Mouse (Mus musculus): Measurements from ENCODE around the gene Sirt4. TPM values are rescaled to one million over a fixed set of nuclear protein-coding genes. Genes with fewer than 3 reads are reported as not detected.
"Not testable (repeated sequence)": the region's sequence is repeated elsewhere in the genome, so short reads cannot be mapped to it uniquely, and the experiment has no call there.

Gene Sirt4
- total RNA-seq, 1 experiment from 2014 or later, result 18.1 TPM

DNA sequence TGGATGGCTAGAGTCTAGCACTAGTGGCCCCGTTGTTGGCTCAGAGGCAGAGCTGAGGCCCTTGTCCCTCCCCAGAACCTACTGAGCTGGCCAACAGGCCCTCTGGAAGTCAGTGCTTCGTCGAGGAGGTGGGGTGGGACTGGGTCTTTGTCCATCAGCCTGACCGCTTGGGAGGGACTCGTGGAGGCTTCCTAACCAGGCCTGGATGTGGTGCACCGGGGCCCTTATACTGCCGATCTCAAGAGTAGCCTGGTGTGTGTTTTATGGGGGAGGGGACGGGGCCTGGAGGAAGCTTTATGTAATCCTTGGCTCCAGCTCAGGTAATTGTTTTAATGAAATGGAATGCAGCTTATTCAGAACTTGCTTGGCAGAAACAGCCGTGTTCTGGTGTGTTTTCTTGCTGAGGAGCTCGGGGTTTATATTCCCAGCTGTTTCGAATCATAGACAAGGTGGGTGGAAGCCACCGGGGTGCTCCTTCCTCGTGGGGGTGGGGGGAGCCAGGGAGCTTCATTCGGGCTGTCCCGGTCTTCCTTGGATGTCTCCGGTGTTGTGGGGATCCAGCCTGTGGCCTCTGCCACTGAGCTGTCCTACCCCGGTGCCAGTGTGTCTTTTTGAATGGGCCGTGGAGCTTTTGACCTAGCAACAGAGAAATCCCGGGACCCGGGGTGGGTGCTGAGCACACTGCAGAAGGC is 30.5 kb upstream of the Sirt4 start:
- peak; percentile 49 for DNase-seq

DNA sequence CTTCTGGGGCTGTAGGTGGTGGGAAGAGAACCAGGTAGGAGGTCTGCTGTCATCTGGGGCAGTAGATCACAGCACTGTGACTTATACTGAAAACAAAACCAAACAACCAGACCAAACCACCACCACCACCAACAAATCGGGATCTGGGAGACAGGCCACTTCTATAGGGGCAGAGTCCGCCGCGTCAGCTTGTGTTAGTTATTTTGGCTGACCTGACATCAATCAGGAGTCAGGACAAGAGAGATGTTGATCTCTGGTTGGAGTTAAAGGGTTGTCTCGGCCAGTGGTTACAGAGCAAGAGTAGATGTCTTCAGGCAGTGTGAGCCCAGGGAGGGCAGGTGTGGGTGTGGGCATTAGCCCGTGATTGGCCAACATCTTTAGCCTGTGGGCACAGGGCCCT is 29.8 kb upstream of the Sirt4 start:
- no peak for DNase-seq

DNA sequence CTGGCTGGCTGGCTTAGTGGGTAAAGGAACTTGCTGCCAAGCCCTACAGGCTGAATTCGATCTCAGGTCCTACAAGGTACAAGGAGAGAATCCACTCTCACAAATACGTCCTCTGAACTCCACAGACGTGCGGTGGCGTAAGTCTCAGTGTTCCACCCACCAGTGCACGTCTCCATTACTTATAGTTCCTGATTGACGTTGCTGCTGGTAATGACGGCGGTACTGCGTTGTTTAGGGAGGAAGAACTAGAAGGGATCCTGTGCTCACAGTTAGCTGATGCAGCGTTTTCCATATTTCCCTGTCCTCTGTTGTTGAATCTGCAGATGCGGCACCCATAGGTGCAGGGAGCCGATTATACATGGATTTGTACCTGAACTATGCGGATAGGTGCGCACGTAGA is 29.2 kb upstream of the Sirt4 start:
- no peak for DNase-seq

DNA sequence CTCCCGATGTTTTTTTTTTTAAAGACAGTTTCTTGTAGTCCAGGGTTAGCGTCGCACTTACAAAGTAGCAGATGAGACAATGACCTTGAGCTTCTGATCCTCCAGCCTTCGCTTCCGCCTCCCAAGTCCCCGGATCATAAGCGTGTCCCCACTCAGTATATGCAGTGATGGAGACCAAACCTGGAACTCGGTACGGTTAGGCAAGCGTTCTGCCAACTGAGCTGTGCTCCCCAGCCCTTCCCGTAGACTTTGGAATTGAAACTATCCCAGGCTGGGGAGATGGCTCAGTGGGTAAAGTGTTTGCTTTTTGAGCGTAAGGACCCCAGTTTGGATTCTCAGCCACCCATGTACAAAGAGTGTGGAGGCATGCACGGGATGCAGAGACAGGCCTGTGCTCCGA is 28.7 kb upstream of the Sirt4 start:
- no peak for DNase-seq

DNA sequence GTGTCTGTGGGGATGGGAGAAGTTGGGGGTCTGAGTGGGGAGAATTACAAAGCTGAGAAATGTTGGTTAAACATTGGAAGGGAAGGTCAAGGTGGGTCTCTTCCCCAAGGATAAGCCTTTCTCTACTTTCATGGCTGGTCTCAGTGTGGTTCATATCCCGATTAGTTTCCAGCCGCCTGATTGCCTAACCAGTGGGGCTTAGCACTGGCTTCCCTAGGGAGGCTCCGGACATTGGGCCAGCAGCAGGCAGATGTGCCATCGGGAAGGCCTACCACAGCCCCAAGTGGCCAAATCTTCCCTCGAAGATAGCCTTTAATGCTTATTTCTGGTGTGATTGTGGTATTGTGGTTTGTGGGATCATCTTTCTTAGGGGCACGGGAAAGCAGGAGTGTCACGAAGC is 27.9 kb upstream of the Sirt4 start:
- peak; percentile 57 for DNase-seq

DNA sequence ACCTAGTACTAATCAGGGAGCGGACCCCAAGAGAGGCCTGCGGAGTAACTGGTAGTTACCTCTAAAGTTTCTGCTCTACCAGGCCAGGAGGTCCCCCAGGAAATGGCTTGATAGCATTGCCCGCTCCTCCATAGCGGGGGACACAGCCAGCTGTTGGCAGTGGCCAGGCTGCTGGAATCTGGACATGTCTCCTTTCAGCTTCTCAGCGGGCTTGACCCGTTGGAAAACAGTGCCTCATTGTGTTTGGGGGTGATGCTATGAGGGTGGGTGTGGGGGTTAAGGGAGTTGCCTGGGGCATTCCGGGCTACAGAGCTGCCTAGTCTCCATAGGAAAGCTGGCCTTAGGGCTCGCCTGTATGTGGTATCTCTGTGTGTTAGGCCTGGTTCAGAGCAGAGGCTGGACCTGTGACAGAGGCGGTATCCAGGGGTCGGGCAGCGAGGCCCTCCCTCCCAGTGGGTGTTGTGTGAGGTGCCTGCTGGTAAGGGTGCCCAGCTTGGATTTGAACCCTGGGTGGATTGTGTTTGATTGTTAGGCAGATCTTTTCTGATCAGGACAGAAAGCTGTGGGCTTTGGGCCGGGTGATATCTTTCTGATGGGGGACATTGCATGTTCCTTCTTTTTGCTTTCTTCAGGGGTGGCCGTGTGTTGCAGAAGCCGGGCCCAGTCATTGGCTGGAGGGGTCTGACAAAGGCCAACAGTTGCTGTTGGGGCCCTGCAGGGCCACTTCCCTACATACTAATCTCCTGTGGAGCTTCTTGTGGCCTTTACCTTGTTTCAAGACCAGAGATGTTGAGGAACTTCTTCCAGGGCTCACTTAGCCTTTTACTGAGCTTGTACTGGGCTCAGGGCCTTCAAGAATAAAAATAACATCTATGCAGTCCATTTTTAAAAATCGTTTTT is 25.5 kb upstream of the Sirt4 start:
- DNase-seq, result no peak

DNA sequence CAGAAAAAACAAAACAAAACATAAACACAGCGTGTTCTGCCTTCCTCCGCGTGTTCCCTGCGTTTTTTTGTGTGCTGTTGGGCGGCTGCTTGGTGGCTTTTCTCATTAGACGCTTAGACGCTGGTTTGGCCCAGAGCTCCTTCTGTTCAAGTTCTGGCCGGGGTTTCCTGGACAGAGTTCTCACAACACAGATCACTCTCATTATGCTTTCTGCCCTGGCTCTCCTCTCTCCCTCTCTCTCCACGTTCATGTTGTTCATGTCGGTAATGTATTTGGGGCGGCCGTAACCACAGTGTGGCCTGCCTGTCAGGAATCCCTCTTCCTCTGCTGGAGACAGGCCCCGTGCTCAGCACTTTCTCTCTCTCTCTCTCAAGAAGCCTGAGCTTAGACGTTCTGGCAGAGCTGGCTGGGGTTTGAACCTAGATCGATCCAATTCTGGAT is 24.8 kb upstream of the Sirt4 start:
- DNase-seq, result no peak

DNA sequence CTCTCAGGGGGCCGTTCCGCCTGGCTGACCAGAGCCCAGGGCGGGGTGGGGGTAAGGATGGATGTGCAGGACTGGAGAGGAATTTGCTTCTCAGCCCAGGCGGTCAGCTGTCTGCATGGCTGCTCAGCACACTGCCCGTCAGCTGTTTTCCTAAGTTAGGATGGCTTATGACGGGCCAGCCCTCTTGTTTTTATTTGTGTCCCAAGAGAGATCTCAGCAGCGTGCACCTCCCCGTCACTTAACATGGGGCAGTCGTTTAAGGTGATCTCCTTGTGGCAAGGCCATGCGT is 24.3 kb upstream of the Sirt4 start:
- no peak for DNase-seq

DNA sequence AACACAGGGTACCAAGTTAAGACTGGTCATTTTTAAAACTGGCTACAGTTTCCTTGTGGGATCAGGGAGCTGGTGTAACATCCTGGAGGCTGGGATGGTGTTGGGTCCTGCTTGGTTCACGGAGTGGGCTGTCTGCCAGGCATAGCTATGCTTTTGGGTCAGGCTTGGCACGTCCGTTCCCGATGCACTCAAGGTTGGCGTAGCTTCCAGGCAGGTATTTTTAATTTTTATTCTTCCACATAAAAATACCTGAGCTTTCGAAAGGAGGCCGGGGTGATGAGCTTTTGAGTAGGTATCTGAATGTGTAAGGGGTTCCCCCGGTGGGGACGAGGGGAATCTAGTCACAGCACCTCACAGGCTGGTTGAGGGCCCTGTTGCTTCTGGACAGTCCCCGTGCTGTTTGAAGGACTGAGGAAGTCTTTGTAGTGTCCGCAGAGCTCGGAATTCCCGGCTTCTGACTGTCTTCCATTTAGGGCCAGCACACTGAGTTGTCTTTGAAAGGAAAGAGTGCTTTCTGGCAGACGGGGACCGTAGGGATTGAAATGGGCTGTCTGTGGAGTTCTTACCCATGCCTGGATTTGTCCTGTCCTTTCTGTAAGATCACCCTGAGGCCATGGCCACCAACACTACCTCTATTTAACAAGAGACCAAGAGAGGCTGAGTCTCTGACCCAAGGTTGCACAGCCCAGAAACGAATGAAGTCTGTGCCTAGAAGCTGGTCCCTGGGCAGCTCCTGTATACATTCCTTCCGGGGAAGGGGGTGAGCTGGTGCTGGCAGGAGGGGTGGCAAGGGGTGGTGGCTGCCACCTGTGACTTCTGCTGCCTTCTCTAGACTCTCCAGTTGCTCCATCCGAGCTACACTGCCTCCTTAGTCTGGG is 23.7 kb upstream of the Sirt4 start:
- DNase-seq, result peak; percentile 69

DNA sequence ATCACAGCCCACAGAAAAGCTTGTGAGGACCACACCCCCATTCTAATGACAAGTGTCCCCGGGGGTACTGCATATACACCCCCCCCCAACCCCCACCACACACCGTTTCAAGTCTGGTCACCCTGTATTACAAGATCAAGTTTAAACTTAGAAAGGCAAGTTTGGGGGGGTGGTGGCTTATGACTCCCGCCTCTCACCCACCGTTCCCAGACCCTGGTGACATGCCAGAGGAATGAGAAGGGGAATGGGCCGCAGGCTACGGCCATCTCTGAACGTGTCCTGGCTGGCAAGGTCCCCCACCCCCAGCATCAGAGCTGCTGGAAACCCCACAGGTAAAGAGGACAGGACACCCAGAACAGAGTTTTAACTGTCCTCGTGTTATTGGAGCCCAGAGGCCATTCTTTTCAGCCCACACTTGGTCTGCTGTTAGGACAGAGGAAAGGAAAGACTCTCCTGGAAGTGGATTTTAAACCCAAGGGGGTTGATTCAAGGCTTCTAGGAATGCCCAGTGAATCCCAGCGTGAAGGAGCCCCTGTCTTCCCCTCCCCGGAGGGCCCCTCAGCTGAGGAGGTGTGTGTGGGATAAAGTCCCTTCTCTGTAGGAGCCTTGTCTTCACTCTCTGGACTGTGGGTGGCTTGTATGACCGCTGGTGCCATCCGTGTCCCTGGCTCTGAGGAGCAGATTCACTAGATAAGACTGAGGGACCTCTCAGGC is 22.9 kb upstream of the Sirt4 start:
- DNase-seq, result no peak

DNA sequence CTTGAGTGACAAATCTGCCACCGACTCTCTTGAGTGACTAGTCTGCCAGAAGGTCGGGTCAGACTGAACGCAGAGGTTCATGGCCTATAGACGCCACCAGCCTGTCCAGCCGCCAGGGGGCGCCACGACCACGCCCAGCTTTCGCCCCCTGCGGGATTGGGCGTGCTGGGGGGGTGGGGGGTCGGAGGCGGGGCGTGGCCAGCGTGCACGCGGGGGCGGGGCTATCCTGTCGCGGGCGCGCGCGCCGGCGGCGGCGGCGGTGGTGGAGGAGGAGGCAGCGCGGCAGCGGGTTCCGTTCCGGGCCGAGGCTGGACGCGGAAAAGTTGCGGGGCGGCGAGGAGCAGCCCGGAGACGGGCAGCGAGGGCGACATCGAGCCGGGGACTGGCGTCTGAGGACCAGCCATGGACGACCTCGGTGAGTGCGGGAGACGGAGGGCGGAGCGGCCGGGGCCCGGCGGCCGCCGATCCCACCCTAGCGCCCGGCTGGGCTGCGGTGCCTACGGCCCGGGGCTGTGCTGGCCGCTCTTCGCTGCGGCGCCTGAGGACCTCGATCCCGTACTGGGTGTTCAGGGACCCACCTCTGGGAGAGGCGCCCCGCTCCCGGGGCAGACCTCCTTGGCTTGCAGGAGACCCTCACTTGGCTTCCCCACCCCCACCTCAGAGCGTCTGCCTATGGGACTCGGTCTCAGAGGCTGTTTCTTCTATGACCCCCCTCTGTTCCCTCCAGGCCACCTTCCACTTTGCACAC is 22.1 kb upstream of the Sirt4 start, which contains the start of gene Pxn:
TSS of gene Pxn (plus strand) at position 223 of the 748 bp plus-strand sequence.
- DNase-seq, result peak; percentile 98

DNA sequence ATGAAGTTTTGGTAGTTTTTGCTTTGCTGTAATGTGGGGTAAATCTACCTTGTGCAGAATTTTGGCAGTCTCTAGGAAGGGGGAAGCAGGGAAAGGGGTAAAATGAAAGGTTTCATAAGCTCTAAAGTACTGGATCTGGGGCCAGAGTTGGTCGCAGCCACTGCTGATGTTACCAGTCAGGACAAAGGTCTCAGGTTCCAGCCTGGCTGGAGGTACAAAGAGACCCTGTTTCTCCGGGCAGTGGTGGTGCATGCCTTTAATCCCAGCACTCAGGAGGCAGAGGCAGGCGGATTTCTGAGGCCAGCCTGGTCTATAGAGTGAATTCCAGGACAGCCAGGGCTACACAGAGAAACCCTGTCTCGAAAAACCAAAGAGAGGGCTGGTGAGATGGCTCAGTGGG is 21.1 kb upstream of the Sirt4 start:
- not testable (repeated sequence) for DNase-seq

DNA sequence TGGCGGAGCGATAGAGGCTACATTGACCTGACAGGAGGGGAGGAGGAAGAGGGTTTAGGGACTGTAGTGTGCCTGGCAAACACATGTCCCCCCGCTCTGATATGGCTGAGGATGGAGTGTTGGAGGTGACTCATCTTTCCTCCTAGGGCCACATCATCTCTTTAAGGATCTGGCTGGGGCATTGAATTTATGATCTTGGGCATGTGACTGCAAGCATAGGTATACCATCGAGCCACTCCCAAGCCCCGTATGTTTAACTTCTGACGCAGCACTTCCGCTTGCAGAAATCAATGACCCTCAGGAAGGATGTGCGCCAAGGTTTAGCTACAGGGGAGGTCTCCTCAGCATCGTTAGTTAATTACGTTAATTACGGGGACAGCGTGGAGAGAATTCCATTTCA is 18.5 kb upstream of the Sirt4 start:
- no peak for DNase-seq

DNA sequence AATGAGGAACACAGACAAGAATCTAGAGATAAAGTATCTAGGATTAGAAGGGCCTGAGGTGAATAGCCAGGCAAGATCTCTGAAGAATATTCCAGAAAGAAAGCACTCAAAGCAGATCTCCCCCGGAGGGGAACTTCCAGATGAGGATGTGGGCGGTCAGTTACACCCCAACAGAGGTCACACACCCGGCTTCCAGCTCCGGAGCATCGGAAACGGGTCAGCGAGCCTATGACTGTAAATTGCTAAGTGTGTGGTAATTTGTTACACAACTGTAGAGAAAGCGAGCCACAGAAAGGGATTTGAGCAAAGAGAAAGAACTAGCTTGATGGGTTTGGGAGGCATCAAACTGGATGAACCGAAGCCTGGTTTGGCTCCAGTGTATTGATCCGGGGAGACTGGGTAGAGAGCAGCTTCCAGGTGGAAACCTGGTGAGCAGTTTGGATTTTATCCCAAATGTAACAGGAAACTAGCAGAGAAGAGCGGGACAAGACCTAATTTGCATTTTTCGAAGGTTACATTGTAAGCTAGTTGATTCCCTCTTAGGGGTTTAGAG is 15.9 kb upstream of the Sirt4 start:
- peak; percentile 48 for DNase-seq

DNA sequence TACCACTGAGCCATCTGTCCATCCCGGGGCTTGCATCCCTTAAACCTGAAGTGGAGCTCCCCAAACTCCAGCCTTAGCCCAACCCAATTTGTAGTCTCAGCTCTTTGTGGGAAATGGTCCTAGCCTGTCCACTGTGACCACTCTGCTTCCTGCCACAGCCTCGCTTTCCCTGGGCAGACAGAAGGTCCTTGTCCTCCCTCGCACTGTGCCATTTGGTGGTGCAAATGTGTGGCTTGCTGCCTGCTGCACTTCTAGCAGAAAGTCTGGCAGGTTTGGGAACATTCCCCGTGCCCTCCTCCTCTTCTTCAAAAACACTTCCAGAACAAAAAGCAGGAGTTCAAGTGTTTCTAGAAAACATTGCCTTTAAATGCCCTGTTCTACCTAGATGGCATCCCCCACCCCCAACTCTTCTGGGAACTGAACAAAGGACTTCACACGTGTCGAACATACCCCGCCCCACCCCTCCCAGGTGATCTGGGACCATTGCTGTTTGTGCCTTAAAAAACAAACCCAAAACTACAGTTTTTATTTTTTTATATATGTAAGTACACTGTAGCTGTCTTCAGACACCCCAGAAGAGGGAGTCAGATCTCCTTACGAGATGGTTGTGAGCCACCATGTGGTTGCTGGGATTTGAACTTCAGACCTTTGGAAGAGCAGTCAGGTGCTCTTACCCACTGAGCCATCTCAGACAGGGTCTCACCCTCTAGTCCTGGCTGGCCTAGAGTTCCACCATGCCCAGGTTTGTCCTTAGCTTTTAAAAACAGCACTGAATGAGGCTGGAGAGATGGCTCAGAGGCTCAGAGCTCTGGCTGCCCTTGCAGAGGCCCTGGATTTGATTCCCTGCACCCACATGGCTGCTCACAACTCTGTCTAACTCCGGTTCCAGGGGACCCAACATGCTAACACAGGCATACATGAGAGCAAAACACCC is 14.0 kb upstream of the Sirt4 start:
- peak; percentile 2 for DNase-seq

DNA sequence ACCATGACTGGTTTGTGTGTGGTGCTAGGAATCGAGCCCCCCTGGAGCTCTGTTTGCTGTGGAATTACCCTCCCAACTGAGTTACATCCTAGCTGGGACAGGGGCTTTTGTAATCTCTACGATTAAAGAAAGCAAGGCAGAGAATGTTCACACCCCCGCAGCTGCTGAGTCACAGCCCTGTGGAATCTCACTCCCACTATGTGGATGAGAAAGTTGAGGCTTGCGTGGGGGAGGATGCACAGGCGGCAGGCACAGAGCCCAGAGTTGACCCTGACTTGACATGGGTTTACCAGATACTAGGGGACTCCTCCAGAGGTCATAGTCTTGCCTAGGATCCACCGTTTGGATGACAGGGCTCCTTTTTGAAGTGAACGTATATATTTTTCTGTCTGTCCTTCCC is 12.5 kb upstream of the Sirt4 start:
- no peak for DNase-seq

DNA sequence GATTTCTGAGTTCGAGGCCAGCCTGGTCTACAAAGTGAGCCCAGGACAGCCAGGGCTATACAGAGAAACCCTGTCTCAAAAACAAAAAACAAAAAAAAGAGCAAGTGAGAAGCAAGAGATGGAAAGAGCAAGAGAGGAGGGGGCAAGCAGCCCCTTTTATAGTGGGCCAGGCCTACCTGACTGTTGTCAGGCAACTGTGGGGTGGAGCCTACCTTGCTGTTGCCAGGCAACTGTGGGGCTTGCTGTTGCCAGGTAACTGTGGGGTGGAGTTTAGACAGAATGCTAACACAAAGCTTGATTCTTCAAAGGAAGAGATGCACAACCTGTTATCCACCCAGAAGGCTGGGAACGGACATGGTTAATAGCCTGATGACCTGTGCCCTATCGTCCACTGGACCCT is 11.1 kb upstream of the Sirt4 start:
- not testable (repeated sequence) for DNase-seq

DNA sequence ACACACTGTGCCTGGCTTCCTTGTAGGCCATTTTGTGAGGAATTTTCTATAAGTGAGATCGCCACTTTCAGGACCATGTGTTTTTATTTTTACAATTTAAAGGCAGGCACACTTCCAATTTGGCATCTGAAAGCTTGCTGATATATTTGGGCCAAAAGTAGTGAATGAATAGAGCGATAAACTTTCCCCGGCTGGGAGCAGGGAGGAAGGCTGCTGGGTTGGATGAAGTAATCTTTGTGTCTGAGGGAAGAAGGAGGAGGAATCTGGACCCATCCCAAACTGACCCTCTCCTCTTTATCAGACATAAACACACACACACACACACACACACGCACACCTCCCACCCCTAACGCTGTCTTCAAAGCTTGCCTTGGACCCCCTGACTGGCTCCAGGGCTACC is 8.9 kb upstream of the Sirt4 start:
- DNase-seq, result no peak

DNA sequence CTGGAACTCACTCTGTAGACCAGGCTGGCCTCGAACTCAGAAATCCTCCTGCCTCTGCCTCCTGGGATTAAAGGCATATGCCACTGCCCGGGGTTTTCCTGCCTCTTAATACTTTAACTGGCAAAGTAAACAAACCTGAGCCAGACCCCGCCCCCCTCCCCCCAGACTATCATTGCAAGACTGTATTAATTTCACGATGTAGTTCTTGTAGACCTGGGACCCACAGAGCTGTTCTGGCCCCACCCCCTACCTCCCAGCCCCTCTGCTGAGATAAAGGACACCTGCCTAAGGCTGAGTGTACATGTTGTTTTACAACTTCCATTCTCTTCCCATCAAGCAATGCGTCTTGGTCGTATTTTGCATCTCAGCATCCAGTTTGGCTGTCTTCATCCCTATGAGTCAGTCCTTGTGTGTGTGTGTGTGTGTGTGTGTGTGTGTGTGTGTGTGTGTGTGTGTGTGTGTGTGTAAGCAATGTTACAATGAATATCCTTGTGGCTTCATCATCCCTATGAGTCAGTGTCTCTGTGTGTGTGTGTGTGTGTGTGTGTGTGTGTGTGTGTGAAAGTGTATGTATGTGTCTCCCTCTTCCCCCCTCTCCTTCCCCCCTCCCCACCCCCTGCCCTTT is 8.3 kb upstream of the Sirt4 start:
- DNase-seq, result peak; percentile 74

Measured in adrenal gland, postnatal 14 days (tissue).